Mouse (Mus musculus): ENCODE data around the gene Flt3. TPM values are rescaled to one million over a fixed set of nuclear protein-coding genes. Genes with fewer than 3 reads are reported as not detected.

The Flt3 gene
- total RNA-seq, 2 experiments from 2014 or later = 1.7 to 2.4 TPM

DNA sequence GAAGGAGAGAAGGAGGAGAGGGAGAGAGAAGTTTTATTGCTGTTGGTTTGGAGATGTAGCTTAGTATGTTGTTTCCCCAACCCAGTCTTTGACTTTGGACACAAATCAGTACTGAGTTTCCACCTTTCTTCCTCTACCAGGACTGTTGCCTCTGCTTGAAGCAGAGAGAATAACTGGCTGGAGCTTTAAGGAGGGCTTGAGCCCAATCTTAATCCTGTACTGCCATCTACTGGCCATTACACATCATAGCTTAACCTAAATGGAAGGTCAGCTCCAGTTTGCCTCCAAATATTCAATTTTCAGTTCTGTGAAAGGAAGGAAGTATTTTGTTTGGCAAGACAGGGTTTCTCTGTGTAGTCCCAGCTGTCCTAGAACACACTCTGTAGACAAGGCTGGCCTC, 80.6 kb downstream of the Flt3 start:
- ATAC-seq (replicated peaks; ENCODE audit: low FRiP score, low TSS enrichment, poor library complexity, severe bottlenecking) = peak; percentile 70

DNA sequence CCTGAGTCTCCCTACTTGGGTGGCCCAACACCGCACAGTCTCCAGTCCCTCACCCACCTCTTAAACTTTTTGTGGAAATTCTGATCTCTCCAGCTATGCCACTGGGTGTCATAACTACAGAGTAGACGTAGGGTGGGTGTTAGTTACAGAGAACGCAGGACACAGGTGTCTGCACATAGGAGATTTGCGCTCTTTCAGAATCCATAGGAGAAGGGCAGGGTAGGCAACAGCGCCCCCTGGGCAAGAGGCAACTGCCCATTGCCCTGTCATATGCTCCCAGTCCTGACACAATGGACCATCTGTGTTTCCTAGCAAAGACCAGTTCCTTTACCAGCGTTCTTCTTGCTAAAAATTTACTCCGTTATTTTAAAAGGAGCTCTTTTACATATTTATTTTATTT, 82.3 kb downstream of the Flt3 start:
- no peak for ATAC-seq (replicated peaks; ENCODE audit: low FRiP score, low TSS enrichment, poor library complexity, severe bottlenecking)

DNA sequence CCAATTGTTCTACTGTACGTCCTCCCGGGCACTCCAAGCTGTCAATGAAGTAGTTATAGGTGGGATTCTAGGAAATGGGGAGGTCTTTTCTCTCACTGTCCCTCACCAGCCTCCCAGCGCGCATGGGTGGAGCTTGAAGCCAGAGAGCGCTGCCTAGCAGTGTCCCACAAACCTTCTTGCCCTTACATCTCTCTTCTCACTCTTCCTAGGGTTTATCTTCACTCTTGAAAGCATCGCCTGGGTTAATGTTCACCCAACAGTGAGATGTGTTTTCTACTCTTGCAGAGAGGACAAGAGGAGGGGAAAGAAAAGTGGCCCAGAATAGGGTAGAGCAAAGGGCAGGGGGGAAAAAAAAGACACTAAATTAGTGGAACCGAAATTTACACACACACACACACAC, 83.0 kb downstream of the Flt3 start:
- no peak for ATAC-seq (replicated peaks; ENCODE audit: low FRiP score, low TSS enrichment, poor library complexity, severe bottlenecking)

DNA sequence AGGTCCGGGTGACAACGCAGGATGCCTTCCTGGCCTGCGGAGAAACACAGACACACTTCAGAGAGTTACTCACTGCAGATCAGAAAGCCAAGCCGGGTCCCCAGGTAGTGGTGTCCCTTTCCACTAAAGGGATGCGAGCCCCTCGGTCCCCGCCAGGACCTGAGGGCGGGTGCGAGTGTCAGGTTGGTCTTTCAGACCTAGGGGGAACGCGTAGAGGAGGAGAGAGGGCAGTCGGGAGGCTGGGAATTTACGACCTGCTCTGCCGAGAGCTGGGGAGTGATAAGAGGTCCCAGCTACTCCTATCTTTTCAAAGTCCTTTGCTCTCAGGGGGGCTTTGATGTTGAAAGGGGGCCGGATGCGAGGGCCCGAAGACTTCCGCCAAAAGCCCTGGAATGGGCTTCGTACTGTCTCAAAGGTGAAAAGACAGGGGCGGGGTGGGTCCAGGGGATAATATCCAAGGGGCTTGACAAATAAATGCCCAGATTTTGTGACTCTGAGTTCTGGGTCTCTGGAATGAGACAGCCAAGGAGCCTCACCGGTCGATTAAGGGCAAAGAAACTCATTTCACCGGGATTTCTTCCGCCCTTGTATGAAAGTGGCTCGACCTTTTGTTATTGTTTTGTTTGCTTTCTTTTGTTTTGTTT, 84.7 kb downstream of the Flt3 start:
- no peak; the same call in 1 of the 2 replicates for ATAC-seq (replicated peaks; ENCODE audit: low FRiP score, low TSS enrichment, poor library complexity, severe bottlenecking)

DNA sequence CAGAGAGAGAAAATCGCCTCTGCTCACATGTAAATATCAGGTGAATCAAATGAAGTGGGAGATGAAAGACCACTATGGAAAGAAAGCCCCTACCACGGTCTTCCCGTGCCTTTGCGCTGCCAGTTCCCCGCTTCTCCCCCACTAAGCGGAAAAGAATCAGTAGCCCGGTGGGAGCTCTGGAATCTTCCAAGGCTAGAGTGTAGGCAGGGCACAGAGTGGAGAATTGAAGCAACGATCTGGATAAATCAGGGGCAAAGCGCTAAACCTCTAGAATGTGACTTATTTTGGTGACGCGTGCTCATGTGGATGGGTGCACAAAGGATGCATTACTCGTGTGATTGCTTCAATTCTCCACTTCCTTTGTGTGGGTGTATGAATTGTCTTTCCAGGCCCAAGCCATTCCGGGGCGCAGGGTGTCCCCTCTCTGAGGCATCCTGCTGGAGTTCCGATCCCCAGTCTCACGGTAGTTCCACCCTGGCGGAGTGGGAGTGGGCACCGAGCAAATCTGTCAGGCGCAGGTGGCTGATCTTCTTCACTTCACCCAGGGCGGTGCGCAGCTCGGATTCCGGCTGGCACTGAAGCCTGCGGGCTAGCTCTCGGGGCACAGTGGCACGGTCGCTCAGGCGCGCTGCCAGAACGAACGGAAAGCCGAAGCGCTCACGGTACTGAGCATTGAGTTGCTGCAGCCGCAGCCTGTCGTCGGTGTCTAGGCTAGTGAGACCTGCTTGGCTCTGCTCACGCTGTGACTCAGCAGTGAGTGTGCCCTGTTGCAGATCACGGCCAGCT, 85.5 kb downstream of the Flt3 start:
- ATAC-seq (replicated peaks; ENCODE audit: low FRiP score, low TSS enrichment, poor library complexity, severe bottlenecking) = peak; percentile 46; the same call in 1 of the 2 replicates

DNA sequence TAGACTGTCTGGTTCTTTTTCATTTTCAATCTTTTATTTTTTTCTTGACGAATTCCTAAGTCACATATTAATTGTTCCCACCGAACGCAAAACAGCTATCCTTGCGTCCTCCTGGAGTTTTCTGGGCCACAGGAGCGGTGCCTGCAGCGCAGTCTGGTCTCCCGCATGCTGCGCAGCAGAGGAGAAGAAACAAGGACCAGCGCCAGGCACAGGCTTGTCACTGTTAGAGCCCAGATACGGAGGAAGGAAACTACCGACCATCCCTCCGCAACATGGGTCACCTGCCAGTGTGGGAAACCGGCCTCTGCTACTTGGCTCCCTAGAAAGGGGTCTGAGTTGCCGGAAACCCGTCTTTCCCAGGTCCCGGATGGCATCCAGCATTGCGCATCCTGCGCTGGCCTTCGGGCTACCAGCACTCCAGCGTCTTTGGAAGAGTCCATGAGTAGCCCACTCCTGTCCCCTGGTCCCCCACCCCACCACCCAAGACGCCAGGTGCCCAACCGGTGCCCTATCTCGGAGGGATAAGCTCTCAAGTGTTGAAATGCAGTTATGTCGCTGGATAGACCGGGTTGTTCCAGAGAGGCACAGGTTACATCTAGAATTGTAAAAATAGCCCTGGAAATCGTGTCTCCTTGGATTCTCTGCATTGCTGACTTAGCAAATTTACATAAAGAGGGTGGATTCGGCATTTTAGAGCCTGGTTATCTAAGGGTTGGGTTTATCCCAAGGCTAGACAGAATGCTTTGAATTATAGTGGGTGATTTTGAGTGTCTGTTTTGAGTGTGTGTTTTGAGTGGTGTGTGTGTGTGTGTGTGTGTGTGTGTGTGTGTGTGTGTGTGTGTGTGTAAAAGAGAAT, 87.2 kb downstream of the Flt3 start:
- no peak for ATAC-seq (replicated peaks; ENCODE audit: low FRiP score, low TSS enrichment, poor library complexity, severe bottlenecking)

DNA sequence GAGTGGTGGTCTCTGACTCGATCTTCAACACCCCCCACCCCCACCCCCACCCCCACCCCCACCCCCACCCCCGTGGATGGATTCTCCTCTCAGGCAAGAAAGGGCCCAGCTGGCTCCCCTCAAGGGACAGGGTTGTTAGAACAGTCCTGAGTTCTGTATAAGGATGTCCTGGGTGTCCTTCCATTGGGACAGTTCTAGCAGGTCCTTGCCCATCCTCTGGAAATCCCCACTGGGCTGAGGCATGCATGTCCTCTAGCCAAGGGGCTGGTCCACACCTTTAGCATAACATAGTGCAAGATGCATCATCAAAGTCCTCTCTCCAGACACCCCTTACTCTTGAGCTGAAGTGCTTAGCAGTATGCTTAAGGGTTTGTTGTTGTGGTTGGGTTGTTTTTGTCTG, 90.5 kb downstream of the Flt3 start:
- no peak for ATAC-seq (replicated peaks; ENCODE audit: low FRiP score, low TSS enrichment, poor library complexity, severe bottlenecking)

DNA sequence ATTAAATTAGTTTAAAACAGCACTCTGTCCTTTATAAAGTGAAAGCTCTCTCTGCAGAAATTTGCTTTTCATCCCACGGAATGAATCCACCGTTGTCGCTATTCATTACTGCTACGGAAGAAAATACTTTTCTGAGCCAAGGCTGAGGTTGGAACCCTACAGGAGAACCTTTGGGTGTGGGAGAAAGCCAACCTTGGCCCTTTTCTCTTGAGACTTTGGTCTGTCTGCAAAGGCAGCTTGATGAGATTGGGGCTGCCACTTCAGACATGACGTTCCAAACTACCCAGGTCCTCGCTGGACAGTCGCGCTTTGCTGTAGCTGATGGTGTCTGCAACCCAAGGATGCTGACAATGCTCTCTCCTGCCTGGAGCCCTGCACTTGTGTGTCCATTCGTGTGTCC, 91.8 kb downstream of the Flt3 start:
- ATAC-seq (replicated peaks; ENCODE audit: low FRiP score, low TSS enrichment, poor library complexity, severe bottlenecking) = no peak

DNA sequence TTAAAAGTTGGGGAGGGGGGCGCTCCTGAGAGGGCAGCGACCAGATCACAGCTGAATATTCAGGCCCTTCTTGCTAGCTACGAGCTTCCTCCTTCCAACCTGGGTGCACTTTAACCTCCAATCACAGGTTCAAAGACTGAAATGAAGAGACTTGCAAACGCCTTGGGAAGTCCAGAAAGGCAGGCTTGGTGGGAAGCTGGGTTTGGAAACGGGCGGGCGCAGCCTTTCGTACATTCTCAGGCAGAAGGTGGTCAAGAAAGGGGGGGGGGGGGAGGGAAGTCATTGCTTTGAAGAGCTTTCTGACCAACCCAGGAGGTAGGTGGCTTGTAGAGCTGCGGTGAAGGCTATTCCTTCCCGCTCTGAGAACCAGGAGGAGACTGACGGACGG, 92.9 kb downstream of the Flt3 start:
- ATAC-seq (replicated peaks; ENCODE audit: low FRiP score, low TSS enrichment, poor library complexity, severe bottlenecking) = no peak

DNA sequence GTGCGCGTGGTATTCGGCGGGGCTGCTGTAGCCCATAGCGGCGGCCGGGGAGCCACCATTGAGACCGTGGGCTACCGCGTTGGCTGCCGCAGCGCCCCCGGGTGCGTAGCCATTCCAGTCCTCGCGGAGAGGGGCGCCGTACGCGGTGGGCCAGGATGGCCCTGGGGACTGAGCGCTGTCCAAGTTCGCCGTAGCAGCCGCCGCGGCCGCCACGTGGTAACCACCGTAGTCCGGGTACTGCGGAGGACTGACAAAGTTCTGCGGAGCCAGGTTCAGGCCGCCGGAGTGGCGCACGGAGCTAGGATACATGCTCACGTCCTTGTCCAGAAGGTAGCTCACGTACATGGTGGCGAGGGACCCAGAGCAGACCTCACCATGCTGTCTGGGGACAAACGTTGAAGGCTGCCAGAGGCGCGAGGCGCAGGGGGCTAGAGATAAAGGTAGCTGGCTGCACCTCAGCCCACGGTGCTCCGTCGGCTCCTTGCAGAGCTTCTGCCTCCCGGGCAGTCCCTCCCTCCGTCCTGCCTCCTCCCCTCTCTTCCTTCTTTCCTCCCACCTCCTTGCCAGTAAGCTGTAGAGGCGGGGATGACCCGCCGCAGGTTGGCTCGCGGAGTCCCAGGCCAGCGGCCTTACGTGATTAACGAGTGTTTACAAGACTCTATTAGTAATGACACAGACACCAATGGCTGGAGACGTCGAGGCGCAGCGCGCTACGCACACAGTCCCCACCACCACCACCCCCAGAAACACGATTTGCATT, 93.5 kb downstream of the Flt3 start, which contains the start of gene Cdx2:
Gene Cdx2, minus strand, starts transcription at position 633 of the 760 bp plus-strand sequence.
- ATAC-seq (replicated peaks; ENCODE audit: low FRiP score, low TSS enrichment, poor library complexity, severe bottlenecking) = no peak

DNA sequence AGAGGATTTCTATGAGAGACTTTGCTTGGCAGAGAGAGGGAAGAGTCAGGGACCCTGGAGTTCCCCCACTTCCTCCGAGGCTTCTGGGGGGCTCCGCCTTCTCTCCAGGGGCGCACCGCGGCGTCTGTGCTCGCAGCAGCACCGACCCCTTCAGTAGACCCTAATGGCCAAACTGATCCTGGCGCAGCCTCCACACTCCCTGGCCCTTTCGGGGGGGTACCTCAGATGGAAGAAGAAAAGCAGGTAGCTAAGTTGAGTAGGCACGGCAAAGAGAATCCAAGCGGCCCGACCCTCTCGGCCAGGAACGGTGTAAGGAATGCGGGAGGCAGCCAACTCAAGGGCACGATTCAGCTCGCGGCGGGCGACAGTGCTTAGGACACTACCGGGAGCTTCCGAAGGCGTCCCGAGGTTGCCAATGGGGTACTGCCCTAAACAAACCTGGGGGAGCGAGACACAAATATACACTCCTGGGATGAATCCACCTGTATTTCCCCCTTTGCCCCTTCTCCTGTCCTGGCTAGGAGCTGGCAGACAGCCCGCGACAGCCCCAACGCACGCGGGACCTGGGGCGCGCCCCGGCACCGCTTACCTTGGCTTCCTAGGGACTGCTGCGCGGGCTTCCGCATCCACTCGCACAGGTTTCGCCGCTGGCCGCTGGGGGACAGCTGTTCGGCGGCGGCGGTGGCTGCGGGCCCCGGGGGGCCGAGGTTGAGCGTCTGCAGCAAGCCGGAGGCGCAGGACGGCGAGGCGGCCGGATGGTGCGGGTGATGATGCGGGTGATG, 94.2 kb downstream of the Flt3 start:
- ATAC-seq (replicated peaks; ENCODE audit: low FRiP score, low TSS enrichment, poor library complexity, severe bottlenecking) = no peak

DNA sequence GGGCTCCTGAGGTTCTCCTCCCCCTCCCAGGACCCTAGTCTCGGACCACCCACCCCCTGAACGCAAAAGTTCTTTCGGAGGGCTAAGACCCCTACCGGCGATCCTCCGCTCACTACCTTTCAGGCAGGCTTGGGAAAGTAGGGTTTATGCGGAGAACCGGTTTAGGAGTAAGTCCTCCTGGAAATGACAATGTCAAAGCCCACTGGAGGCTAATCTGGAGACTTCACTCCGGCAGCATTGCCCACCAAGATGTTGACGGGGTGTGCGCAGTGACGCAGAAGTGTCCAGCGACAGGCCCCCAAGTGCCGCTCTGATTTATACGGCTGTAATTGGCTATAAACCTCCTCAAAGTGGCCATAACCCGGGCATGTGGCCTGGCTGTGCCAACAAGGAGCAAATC, 95.1 kb downstream of the Flt3 start:
- ATAC-seq (replicated peaks; ENCODE audit: low FRiP score, low TSS enrichment, poor library complexity, severe bottlenecking) = no peak

DNA sequence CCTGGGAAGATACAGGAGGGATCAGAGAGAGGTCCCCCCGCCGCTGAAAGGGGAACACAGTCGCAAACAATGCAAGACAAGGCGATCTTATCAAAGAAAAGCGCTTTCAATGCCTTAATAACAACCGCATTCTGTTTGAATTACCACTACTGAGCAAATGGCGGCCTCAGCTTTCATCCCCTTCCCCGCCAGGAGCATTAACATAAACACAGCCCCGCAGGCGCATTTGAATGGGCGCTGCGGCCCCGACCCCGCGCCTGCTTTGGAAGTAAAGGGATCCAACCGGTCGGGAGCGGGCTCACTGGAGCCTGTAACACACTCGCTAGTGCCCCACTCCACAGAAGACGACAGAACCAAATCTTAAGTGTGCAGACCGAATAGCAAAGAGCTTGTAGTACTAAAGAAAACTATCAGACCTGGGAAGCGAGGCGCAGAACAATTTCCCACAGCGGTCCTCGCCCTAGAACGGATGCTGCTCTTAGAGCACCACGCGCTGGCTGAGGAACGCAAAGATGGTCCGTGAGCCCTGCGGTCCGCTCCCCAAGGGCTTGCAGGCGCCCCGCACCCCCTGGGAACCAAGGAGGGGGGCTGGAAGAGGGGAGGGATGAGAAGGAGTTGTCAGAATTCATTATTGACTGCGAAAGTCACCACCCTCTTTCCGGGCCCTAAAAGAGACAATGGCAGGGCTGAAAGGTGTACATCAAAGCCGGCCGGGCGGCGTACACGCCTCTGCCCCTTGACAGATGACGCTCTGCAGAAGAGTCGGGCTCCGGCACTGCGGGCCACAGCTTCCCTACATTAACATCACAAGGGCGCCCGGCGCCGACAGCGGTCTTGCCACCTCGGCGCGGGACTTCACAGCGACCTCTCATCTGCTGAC, 95.8 kb downstream of the Flt3 start:
- no peak for ATAC-seq (replicated peaks; ENCODE audit: low FRiP score, low TSS enrichment, poor library complexity, severe bottlenecking)

DNA sequence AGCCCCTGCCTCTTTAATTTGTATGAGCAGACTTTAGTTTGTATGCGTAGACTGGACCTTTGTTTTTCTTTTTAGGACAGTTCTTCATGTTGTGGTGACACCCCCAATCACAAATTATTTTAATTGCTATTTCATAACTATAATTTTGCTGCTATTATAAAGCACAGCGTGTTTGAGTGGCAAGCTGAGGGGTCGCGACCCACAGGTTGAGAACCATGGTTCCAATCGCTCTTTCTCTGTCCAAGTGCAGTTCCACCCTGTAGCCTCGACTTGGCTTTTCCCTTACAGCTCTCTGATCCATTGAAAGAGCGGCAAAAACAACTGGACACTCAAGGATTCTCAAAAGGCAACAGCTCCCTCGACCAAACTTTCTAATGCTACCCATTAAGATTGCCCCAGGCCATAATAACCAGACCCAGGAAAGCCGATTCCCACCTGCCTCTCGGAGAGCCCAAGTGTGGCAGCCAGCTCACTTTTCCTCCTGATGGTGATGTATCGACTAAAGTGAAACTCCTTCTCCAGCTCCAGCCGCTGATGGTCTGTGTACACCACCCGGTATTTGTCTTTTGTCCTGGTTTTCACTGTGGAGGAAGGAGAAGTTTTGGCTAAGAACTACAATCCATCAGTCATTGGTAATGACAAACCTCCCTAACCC, 97.4 kb downstream of the Flt3 start:
- no peak for ATAC-seq (replicated peaks; ENCODE audit: low FRiP score, low TSS enrichment, poor library complexity, severe bottlenecking)

DNA sequence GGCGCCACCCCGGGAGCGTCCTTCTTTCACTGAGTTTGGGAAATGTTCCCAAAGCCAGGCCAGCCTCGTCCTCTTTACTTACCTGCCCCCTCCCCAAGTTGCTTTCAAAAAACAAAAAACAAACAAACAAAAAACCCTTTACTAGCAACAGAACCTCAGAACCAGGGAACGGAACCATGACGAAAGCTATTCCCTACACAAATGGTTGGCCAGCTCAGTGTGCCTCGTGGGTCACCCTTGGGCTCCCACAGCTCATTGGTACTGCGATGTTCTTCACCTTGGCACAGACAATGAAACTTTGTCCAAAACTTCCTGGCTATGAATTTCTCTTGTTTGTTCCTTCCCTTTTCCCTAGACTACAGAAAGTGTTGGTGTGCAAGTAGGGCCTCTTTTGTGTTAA, 98.1 kb downstream of the Flt3 start:
- ATAC-seq (replicated peaks; ENCODE audit: low FRiP score, low TSS enrichment, poor library complexity, severe bottlenecking) = no peak

DNA sequence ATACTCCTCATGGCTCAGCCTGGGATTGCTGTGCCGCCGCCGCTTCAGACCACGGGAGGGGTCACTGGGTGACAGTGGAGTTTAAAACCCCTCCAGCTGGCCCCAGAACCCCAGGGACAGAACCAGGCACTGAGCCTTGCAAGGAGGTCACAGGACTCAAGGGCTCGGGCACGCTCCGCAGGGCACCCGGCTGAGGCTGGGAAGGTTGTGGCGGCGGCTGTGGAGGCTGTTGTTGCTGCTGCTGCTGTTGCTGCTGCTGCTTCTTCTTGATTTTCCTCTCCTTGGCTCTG, 98.6 kb downstream of the Flt3 start:
- no peak for ATAC-seq (replicated peaks; ENCODE audit: low FRiP score, low TSS enrichment, poor library complexity, severe bottlenecking)

DNA sequence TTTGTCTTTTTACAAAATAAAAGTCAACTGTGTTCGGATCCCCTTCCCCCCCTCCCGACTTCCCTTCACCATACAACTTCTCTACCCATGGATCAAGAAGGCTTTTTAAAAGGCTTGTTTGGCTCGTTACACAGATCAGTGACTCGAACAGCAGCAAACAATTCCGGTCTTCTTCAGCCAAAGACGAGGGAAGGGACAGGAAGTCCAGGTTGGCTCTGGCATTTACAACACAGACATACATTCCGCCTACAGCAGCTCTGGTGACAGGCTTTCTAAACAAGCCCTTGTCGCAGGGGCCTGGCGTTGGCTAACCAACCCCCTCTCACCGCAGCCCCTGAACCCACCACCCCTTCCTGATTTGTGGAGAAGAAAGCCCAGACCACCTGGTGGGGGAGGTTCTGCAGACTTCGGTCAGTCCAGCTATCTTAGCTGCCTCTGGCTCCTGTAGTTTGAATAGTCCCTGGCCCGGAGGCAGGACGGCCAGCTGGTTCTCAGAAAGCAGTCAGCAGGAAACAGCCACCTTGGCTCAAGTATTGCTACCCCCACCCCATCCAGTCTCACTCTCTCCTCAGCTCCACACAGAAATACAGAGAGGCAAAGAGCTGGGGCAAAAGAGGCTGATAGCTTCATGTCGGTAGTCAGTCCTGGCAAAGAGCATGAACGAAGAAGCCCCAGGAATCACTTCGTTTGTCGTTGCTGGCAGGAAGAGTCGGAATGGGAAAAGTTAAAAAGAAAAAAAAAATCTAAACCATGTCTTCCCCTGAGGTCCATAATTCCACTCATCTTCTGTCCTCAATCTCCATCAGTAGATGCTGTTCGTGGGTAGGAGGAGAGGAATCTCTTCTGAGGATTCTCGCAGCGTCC, 99.1 kb downstream of the Flt3 start:
- ATAC-seq (replicated peaks; ENCODE audit: low FRiP score, low TSS enrichment, poor library complexity, severe bottlenecking) = no peak

All from megakaryocyte-erythroid progenitor cell, adult 5-6 weeks (primary cell).